Comparison of ENCODE assay signal across 21 mouse cellular contexts in genomic region chr3:66536673-66537072, GRCm38 (mm10).
DNase-seq lines count a peak whose midpoint lies in the region; ATAC-seq and TF ChIP-seq lines count a peak whose summit lies in the region.
"Had no signal": no experiment of that assay in that cellular context is flagged by ENCODE, and none has a peak within 500 bp of the region (broad histone marks: within the 10 kb centered on the region; RNA-seq: fewer than 3 reads in every experiment).

No protein-coding gene starts in this region.

- peaks cover 34% of the 10 kb centered on the region for H3K4me1 ChIP-seq in midbrain, embryonic 10.5 days
- no peaks in the 10 kb centered on the region for H3K4me1 ChIP-seq in midbrain, postnatal 0 days (ENCODE audit: insufficient read depth, low read length)
- H3K4me1 ChIP-seq in hindbrain, embryonic 14.5 days (replicated peaks; ENCODE audit: control insufficient read depth, insufficient read depth, low read length): peaks cover 31% of the 10 kb centered on the region
- peaks cover 11% of the 10 kb centered on the region for H3K4me1 ChIP-seq in limb, embryonic 14.5 days (ENCODE audit: control insufficient read depth, insufficient read depth, low read length)
- peaks cover 28% of the 10 kb centered on the region for H3K4me1 ChIP-seq in neural tube, embryonic 15.5 days
- H3K4me1 ChIP-seq: liver, embryonic 12.5 days; neural tube, embryonic 12.5 days had no signal

- TF ChIP-seq POLR2A in limb, embryonic 14.5 days (IDR thresholded peaks at IDR 0.05; ENCODE audit: borderline replicate concordance, extremely low read depth, insufficient read depth, insufficient read length): no peak

- no peak for DNase-seq in midbrain, embryonic 10.5 days (ENCODE audit: low spot score)
- no peak for DNase-seq in midbrain, postnatal 0 days (ENCODE audit: low spot score)
- DNase-seq in hindbrain, embryonic 14.5 days (ENCODE audit: low spot score): no peak
- no peak for DNase-seq in limb, embryonic 14.5 days (ENCODE audit: low spot score)
- no peak for DNase-seq in kidney, adult 8-10 months
- DNase-seq in spleen, adult 18-20 months: no peak
- no peak for DNase-seq in yolk sac, embryonic 10.5 days (ENCODE audit: low spot score)
- DNase-seq: adrenal gland, postnatal 10 days; cerebellum, adult 11 months; cerebellum, postnatal 14 days; gastrocnemius, postnatal 25 days; heart, postnatal 14 days; lung, embryonic 14.5 days; lung, postnatal 4 days had no signal

- H3K4me2 ChIP-seq in midbrain, postnatal 0 days (ENCODE audit: low read depth, low read length, poor library complexity, severe bottlenecking): no peak overlapping the region; the same call in 1 of the 2 replicates
- 0 out of 2 replicates have a peak overlapping the region, but pooled peaks have one; percentile 2 for H3K4me2 ChIP-seq in hindbrain, embryonic 14.5 days (replicated peaks)
- H3K4me2 ChIP-seq in limb, embryonic 14.5 days (replicated peaks; ENCODE audit: low read depth, low read length, severe bottlenecking): peak overlapping the region; percentile 32
- no peak overlapping the region for H3K4me2 ChIP-seq in neural tube, embryonic 15.5 days
- H3K4me2 ChIP-seq: heart, embryonic 11.5 days; liver, embryonic 12.5 days; lung, embryonic 14.5 days; neural tube, embryonic 12.5 days had no signal

- ATAC-seq in midbrain, postnatal 0 days (ENCODE audit: low FRiP score): no peak
- ATAC-seq in hindbrain, embryonic 14.5 days (ENCODE audit: low FRiP score): no peak
- ATAC-seq in limb, embryonic 14.5 days (ENCODE audit: low FRiP score, low read depth): no peak
- ATAC-seq in neural tube, embryonic 15.5 days (ENCODE audit: low FRiP score): peak; percentile 43
- ATAC-seq: intestine, embryonic 16.5 days; liver, embryonic 12.5 days had no signal

- no peak for TF ChIP-seq CTCF in midbrain, postnatal 0 days (IDR thresholded peaks at IDR 0.05)

- H3K4me3 ChIP-seq in midbrain, embryonic 10.5 days: no peak overlapping the region
- H3K4me3 ChIP-seq in midbrain, postnatal 0 days (ENCODE audit: low read depth, low read length): no peak overlapping the region
- no peak overlapping the region for H3K4me3 ChIP-seq in hindbrain, embryonic 14.5 days (replicated peaks; ENCODE audit: low read length)
- H3K4me3 ChIP-seq in limb, embryonic 14.5 days (replicated peaks; ENCODE audit: low read length): no peak overlapping the region
- no peak overlapping the region for H3K4me3 ChIP-seq in neural tube, embryonic 15.5 days (replicated peaks)
- H3K4me3 ChIP-seq: left cerebral cortex, adult 2 months; liver, embryonic 12.5 days; neural tube, embryonic 12.5 days had no signal

- H3K27ac ChIP-seq in midbrain, embryonic 10.5 days (replicated peaks): peak overlapping the region; percentile 72
- H3K27ac ChIP-seq in midbrain, postnatal 0 days (ENCODE audit: low read depth, low read length): no peak overlapping the region
- H3K27ac ChIP-seq in hindbrain, embryonic 14.5 days: peak overlapping the region; percentile 77
- H3K27ac ChIP-seq in limb, embryonic 14.5 days (replicated peaks; ENCODE audit: low read depth, low read length): no peak overlapping the region
- peak overlapping the region; percentile 68; the same call in 1 of the 2 replicates for H3K27ac ChIP-seq in neural tube, embryonic 15.5 days (replicated peaks)
- H3K27ac ChIP-seq: left cerebral cortex, adult 2 months; liver, embryonic 12.5 days; neural tube, embryonic 12.5 days had no signal

- H3K36me3 ChIP-seq in midbrain, embryonic 10.5 days: no peaks in the 10 kb centered on the region
- no peaks in the 10 kb centered on the region for H3K36me3 ChIP-seq in midbrain, postnatal 0 days (ENCODE audit: insufficient read depth, low read length)
- no peaks in the 10 kb centered on the region for H3K36me3 ChIP-seq in hindbrain, embryonic 14.5 days (replicated peaks; ENCODE audit: control insufficient read depth, insufficient read depth)
- no peaks in the 10 kb centered on the region for H3K36me3 ChIP-seq in limb, embryonic 14.5 days (ENCODE audit: control insufficient read depth, insufficient read depth, low read length)
- no peaks in the 10 kb centered on the region for H3K36me3 ChIP-seq in neural tube, embryonic 15.5 days
- H3K36me3 ChIP-seq: liver, embryonic 12.5 days; neural tube, embryonic 12.5 days had no signal

- 86% methylated on average over 11 of the region's 11 CpGs for WGBS in midbrain, embryonic 10.5 days
- 44% methylated on average over 11 of the region's 11 CpGs for WGBS in midbrain, postnatal 0 days
- 58% methylated on average over 11 of the region's 11 CpGs for WGBS in hindbrain, embryonic 14.5 days
- WGBS in limb, embryonic 14.5 days: 21% methylated on average over 11 of the region's 11 CpGs
- 63% methylated on average over 11 of the region's 11 CpGs for WGBS in neural tube, embryonic 15.5 days

- 0 out of 2 replicates have a peak, but pooled peaks cover under 1% of the 10 kb centered on the region for H3K9me3 ChIP-seq in midbrain, embryonic 10.5 days (replicated peaks)
- peaks cover under 1% of the 10 kb centered on the region; the same call in 1 of the 2 replicates for H3K9me3 ChIP-seq in midbrain, postnatal 0 days (ENCODE audit: low read length)
- no peaks in the 10 kb centered on the region for H3K9me3 ChIP-seq in hindbrain, embryonic 14.5 days (ENCODE audit: control insufficient read depth, low read length)
- no peaks in the 10 kb centered on the region for H3K9me3 ChIP-seq in limb, embryonic 14.5 days (ENCODE audit: control insufficient read depth, low read length)
- H3K9me3 ChIP-seq in neural tube, embryonic 15.5 days (replicated peaks): no peaks in the 10 kb centered on the region
- H3K9me3 ChIP-seq: liver, embryonic 12.5 days; neural tube, embryonic 12.5 days had no signal

- H3K9ac ChIP-seq in midbrain, postnatal 0 days (replicated peaks; ENCODE audit: low read length, poor library complexity, severe bottlenecking): no peak overlapping the region
- no peak overlapping the region for H3K9ac ChIP-seq in hindbrain, embryonic 14.5 days
- peak overlapping the region; percentile 6; the same call in 1 of the 2 replicates for H3K9ac ChIP-seq in limb, embryonic 14.5 days (ENCODE audit: low read depth, low read length, severe bottlenecking)
- no peak overlapping the region for H3K9ac ChIP-seq in neural tube, embryonic 15.5 days (replicated peaks)
- H3K9ac ChIP-seq: liver, embryonic 12.5 days; lung, embryonic 14.5 days; neural tube, embryonic 12.5 days had no signal

- no peaks in the 10 kb centered on the region for H3K27me3 ChIP-seq in midbrain, embryonic 10.5 days (ENCODE audit: low read depth, poor library complexity, severe bottlenecking)
- H3K27me3 ChIP-seq in midbrain, postnatal 0 days (ENCODE audit: insufficient read depth, low read length): no peaks in the 10 kb centered on the region
- H3K27me3 ChIP-seq in hindbrain, embryonic 14.5 days (ENCODE audit: control insufficient read depth, insufficient read depth, low read length): no peaks in the 10 kb centered on the region
- H3K27me3 ChIP-seq in limb, embryonic 14.5 days (ENCODE audit: control insufficient read depth, insufficient read depth, low read length): no peaks in the 10 kb centered on the region
- H3K27me3 ChIP-seq in neural tube, embryonic 15.5 days (replicated peaks): no peaks in the 10 kb centered on the region
- H3K27me3 ChIP-seq: CH12.LX; liver, embryonic 12.5 days; neural tube, embryonic 12.5 days had no signal

Comparison
In these comparisons a context has a peak if more than half of its experiments do, and no peak if none do; other contexts are left out.
1. H3K27ac ChIP-seq: peak in midbrain, embryonic 10.5 days (single experiment), hindbrain, embryonic 14.5 days (single experiment) and neural tube, embryonic 15.5 days (single experiment); none in midbrain, postnatal 0 days (single experiment) and limb, embryonic 14.5 days (single experiment).
2. H3K4me2 ChIP-seq: peak in hindbrain, embryonic 14.5 days (single experiment) and limb, embryonic 14.5 days (single experiment); none in midbrain, postnatal 0 days (single experiment) and neural tube, embryonic 15.5 days (single experiment).